Mouse (Mus musculus) ES-E14 (cell line): ENCODE measurements around the gene Dock7.

Source experiments
- HCFC1 ChIP-seq: IDR thresholded peaks from 2 replicates; pipeline ENCODE4 v1.6.1; 2012; ENCODE audit warnings: low read length, inconsistent platforms, borderline replicate concordance; ENCODE audit not compliant: insufficient read depth
- ZC3H11A ChIP-seq: IDR thresholded peaks from 2 replicates; pipeline ENCODE4 v1.6.1; 2012; ENCODE audit warnings: low read depth, mild to moderate bottlenecking, inconsistent platforms, low read length, borderline replicate concordance

- TF ChIP-seq ZC3H11A (no peak), HCFC1 (no peak; the same call in 1 of the 2 replicates)
Measured at GRCm38 (mm10) chr4:98923568-98924070, 197.1 kb downstream of the Dock7 start, which contains the start of gene Usp1.
